Mouse (Mus musculus): Measurements from ENCODE around the gene Plod2.

- TF ChIP-seq POLR2A (IDR thresholded peaks at IDR 0.05; ENCODE audit: low read depth, low read length) (no peak), CTCF (IDR thresholded peaks at IDR 0.05; ENCODE audit: extremely low read depth, insufficient read length, insufficient replicate concordance, low read depth, low read length) (no peak)
These were observed 50.7 kb downstream of the Plod2 start for GRCm38 (mm10) chr9:92592757-92593156.

Data from small intestine, adult 2 months (tissue).